Mouse (Mus musculus): ENCODE measurements around the gene Trmt13.

Trmt13 gene

DNA sequence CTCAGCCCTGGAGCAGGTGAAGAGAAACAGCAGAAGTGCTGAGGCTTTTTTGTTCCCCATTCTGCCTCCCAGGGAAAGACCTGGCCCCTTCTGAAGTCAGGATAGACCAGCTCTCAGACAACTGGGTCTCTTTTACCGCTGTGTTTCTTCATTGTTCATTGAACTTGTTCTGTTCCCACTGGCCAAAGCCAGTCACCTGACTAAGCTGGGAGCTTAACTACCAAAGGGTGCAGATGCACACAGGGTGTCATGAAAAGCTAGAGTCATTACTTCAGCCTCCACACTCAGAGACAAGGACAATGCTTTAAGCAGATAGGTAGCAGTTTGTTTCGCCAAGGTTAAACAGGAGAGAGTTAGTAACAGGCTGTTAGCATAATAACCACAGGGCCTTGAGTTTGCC is 72.3 kb downstream of the Trmt13 start:
- no peak for DNase-seq

DNA sequence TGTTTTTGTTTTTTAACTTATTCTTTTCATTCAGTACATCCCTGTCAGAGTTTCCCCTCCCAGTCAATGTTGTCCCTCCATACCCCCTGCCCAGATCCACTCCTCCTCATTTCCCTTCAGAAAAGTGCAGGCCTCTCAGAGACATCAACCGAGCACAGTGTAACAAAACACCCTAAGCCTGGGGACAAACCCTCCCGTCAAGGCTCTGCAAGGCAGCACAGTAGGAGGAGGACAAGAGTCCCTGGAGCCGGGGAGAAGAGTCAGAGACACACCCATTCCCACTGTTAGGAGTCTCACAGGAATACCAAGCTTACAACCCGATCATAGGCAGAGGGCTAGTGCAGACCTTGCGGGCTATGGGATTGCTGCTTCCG is 77.2 kb downstream of the Trmt13 start:
- DNase-seq, result no peak

DNA sequence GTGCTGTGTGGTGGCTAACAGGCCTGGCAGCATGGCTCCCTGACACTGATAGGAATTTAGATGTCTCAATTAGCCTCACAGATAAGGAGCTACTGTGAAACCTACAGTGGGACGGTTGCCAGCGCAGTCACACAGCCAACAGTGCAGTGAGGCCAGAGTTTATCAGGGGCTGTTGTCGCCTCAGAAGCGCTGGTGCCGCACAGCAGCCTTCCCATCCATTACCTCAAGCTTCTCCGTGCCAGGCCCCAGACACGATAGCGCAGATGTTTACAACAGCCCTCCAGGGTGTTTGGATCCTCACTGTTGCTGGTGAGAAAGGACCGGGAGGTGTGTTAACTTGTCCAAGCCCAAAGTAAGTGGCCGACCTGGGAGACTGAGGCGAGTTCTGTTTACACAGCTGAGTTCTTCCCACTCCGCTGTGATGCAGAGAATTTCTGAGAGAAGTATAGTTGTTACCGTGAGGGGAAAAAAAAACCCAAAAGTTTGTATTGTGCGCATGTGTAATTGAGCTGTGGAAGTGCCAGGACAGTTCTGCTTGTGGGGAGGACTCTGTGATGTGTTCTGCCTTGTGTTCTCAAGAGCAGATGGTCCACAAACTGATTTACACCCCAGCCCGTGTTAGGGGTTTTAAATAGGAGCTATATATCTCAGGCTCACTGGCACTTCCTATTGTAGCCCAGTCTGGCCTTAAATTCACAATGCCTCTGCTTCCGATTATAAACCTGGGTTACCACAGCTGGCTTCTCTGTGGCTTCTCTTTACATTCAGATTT is 77.8 kb downstream of the Trmt13 start:
- DNase-seq, result no peak
